Mouse (Mus musculus): ENCODE measurements at regions not wholly inside any gene's neighbourhood (a gene's known extent, or its start where the extent isn't known, plus 50 kb on each side); places are given as distances from the start of the nearest gene placed in this dataset.
A peak's percentile ranks its signal among the peaks of the same experiment; 100 is the strongest.
"Not testable (repeated sequence)": the region's sequence is repeated elsewhere in the genome, so short reads cannot be mapped to it uniquely, and the experiment has no call there.

DNA sequence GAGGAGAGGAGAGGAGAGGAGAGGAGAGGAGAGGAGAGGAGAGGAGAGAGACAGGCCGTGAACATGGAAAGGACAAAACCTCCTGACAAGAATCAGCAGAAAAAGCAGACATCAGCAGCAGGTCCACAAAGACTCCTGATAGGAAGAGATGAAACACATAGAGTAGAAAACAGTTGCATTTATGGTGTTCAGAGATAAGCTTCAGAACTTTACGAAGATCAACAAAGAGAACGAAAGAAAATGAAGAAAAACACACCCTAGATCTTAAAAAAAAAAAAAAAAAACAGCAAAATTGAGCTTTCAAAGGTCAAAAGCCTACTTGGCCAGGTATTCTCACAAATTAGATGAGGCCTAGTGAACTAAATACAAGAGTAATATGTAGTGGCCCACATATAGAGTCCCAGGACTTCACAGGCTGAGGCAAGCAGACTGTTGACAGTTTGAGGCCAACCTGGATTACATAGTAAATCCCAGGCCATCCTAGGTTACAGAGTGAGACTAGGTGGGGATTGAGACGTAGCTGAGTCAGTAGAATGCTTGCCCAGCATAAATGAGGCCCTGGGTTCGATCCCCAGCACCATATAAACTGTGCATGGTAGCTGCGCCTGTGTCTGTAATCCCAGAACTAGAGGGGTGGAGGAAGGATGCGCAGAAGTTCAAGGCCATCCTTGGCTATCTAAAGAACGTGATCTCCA is 111.6 kb upstream of the Klf3 start:
- no peak for DNase-seq (ENCODE audit: low read depth, low spot score)

- DNase-seq (ENCODE audit: low read depth, low spot score): no peak
Measured at GRCm38 (mm10) chr5:64692335-64692734, 110.9 kb upstream of the Klf3 start.

- no peak for DNase-seq (ENCODE audit: low read depth, low spot score)
Measured at GRCm38 (mm10) chr5:64693616-64694015, 109.6 kb upstream of the Klf3 start.

DNA sequence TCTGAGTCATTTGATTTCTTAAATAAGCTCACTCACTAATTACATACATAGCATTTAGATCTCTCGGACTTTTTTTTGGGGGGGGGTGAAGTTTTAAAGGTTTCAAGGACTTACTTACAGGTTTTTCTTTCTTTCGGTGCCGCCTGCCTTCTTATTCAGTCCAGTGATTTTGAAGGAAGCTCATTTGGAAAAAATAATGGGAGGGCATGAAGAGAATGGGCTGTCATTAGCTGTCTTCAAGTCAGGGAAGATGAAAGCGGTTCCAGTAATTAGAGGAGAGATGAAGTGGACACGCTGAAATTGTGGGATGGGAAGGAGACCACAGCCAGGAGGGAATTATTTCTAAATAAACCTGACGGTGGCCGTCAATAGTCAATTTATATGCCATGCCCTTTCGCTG is 108.6 kb upstream of the Klf3 start:
- DNase-seq (ENCODE audit: low read depth, low spot score): no peak

- no peak for DNase-seq (ENCODE audit: low read depth, low spot score)
Measured at GRCm38 (mm10) chr5:64696099-64696498, 107.1 kb upstream of the Klf3 start.

- no peak for DNase-seq (ENCODE audit: low read depth, low spot score)
Measured at GRCm38 (mm10) chr5:64697466-64697865, 105.7 kb upstream of the Klf3 start.

DNA sequence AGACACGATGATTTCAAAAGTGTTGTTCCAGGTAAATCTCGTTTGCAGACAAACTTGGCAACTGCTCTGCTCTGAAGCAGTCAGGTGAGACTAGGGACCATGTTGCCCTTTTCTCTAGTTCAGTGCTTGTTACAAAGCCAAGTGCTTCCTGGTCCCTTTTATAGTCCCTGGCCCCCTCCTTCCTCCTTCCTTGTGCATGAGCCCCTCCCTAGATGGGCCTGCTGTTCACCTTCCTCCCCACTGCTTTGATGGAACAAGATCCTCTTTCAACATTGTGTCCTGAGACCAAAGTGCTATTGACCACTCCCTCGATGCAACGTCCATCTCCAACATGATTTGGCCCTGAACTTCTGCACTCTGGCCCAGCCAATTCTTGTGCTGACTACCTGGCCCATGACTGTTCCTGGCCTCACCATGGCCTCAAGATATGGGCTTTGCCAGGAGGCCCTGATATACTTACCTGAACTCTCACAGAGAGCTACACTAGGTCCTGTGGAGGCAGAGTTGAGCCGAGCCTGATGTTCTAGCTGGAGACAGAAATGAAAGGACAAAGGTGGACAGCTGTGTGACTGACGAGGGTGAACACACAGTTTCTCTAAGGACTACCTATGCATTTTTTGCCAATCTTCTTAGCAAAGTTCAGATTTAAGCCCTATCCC is 104.6 kb upstream of the Klf3 start:
- DNase-seq (ENCODE audit: low read depth, low spot score): no peak

DNA sequence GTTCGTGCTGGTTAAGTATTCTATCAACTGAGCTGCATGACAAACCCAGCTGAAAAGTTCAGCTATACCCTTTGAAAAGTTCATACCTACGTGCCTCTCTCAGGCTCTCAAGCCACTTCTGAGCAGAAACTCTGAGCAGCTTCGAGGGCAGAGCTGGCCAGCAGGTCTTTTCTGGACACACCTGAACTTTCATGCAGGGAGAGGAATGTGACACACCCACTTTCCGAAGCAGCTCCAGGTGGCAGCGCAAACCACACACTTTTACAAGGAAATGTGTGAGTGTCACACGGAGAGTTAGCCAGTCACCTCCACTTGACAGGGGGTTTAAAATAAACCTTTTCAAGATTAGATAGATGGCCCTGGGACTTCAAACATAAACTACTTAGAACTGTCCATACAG is 103.2 kb upstream of the Klf3 start:
- DNase-seq (ENCODE audit: low read depth, low spot score): no peak

- DNase-seq (ENCODE audit: low read depth, low spot score): no peak
Measured at GRCm38 (mm10) chr5:64701219-64701779, 101.9 kb upstream of the Klf3 start.

GRCm38 (mm10) chr5:64701780-64702231 is 101.4 kb upstream of the Klf3 start:
- peak; percentile 29 for DNase-seq (ENCODE audit: low read depth, low spot score)

DNA sequence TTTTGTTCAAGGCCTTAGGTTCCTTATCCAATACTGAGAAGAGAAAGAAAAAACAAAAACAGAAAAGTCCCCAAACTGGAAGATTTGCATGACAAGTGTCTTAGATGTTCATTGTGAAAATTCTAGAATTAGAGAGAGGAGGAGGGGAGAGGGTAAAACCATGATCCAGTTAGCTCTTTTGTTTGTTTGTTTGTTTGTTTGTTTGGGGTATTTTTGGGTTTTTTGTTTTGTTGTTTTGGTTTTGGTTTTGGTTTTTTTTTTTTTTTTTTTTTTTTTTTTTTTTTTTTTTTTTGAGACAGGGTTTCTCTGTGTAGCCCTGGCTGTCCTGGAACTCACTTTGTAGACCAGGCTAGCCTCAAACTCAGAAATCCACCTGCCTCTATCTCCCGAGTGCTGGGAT is 100.8 kb upstream of the Klf3 start:
- DNase-seq (ENCODE audit: low read depth, low spot score): not testable (repeated sequence)

DNA sequence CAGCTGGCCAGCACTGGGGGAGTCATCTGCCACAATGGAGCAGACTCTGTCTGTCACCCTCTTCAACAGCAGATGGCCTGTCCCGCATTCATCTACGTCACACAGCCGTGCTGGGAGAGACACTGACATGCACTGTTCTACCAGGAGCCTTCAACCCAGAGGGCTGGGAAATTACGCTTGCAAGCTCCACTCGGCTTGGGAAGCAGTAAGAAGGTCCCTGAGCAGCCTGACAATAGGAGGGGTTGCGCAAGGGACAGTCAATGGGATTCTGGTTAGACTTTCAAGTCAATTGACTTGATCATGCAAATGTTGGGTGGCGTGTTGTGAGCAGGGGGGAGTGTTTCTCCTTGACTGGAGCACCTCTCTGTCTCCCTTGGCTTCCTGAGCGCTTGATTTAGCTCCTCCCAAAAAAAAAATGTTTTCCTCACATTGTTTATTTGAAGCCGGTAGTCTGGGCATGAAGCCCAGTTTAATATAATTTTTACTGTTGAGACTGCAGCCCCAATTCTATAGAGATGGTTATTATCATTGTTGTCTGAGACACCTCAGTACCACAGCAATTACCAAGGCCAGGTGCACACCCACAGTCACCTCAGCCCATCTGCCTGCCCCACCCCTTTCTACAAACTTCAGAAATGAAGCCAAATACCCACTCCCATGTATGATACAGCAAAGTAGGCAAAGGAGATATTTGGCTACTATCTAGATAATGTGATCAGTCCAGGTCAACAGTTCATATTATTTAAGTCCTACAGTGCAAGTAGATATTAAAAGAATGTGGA is 99.9 kb upstream of the Klf3 start:
- no peak for DNase-seq (ENCODE audit: low read depth, low spot score)

DNA sequence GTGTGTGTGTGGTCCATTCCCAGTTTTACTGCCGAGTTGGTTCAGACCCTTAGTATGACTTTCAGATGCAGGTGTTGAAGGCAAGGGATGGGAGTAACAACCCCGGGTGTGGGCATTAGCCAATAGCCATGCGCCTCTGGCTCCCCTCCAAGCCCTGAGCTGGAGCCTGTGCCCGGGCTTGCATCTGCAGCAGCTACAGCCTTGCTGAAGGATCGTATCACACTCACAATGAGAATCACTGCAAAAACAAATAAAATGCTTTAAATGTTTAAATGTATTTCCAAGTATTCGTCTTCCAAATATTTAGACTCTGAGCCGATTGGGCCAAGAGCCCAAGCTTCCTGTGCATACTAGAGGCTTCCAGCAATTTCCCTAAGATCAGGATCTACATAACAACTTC is 99.0 kb upstream of the Klf3 start:
- DNase-seq (ENCODE audit: low read depth, low spot score): no peak

GRCm38 (mm10) chr5:64706586-64706985 is 96.6 kb upstream of the Klf3 start:
- no peak for DNase-seq (ENCODE audit: low read depth, low spot score)

- DNase-seq (ENCODE audit: low read depth, low spot score): no peak
Measured at GRCm38 (mm10) chr5:64709146-64709545, 94.0 kb upstream of the Klf3 start.

- no peak for DNase-seq (ENCODE audit: low read depth, low spot score)
Measured at GRCm38 (mm10) chr5:64710236-64710635, 93.0 kb upstream of the Klf3 start.

DNA sequence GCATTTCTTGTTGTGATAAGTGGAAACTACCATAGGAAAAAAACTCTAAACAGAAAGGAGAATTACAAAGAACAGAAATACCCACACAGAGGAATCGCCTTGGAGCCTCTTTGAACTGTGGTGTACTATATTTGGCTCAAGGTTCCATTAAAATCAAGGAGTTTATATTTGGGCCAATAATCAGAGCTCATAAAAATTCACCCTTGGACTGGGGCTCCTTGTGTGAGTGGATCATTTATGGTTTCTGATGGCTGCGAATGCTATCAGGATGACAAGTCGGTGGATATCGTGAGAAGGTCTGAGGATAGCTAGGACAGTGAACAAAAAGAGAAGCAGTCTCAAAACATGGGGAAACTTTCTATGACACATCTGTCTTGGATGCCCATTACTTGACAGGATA is 92.2 kb upstream of the Klf3 start:
- no peak for DNase-seq (ENCODE audit: low read depth, low spot score)

GRCm38 (mm10) chr5:64714221-64714653 is 89.0 kb upstream of the Klf3 start:
- DNase-seq (ENCODE audit: low read depth, low spot score): no peak

GRCm38 (mm10) chr5:64714710-64715109 is 88.5 kb upstream of the Klf3 start:
- no peak for DNase-seq (ENCODE audit: low read depth, low spot score)

GRCm38 (mm10) chr5:64716551-64716950 is 86.6 kb upstream of the Klf3 start:
- no peak for DNase-seq (ENCODE audit: low read depth, low spot score)

DNA sequence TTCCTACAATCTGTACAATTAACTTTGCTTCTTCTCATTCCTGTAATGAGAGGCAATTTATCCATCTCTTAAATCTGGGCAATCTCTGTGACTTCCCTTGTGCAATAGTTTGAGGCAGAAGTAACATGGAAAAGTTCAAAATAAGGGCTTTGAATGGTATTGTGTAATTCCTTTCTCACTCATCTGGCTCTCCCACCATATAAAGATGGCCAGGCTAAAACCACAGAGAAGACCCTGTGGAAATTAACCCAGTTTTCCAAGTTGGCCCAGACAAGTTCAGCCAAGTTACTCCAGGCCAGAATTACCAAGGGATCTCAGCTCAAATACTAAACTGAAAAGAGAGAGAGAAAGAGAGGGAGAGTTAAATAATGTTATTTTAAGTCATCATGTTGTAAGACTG is 81.0 kb upstream of the Klf3 start:
- DNase-seq (ENCODE audit: low read depth, low spot score): no peak

DNA sequence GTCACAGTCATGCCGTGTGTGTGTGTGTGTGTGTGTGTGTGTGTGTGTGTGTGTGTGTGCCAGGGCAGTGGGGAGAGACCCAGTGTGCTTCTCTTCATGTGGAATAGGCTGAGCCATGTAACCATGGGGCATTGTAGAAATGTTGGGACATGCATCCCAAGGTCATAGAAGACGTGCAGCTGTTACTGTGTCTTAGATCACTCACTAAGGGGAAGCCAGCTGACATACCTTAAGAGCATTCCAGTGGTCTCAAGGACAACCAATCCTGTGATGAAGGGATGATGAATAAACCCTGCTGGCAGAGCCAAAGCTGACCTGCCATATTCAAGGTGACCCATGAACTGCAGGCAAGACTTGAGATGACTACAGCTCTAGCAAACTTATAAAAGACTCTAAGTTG is 75.3 kb upstream of the Klf3 start:
- DNase-seq (ENCODE audit: low read depth, low spot score): no peak
